20 mouse cellular contexts compared by ENCODE assay signal in the genomic region with DNA sequence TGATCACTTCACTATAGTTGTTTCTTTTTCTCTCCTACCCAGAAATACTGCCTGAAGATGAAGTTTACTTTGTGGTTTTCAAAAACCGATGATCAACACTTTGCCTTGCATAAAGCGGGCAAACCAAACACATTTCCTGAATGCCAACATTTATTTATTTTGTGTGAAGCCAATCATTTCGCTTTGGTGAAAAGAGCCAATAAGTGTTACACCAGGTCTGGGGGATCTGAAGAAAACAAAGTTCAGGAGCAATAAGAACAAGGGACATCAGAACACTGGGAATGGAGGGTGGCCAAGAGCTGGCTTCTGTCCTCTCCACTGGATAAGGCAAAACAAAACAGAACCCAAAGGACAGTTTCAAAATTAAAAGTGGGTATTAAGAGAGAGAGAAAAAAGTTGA. TPM values are rescaled to one million over a fixed set of nuclear protein-coding genes. Genes with fewer than 3 reads are reported as not detected.
DNase-seq lines count a peak whose midpoint lies in the region; ATAC-seq and TF ChIP-seq lines count a peak whose summit lies in the region.
"Had no signal": no experiment of that assay in that cellular context is flagged by ENCODE, and none has a peak within 500 bp of the region (broad histone marks: within the 10 kb centered on the region; RNA-seq: fewer than 3 reads in every experiment).

No protein-coding gene starts in this region.

- ATAC-seq in cerebellum, adult (ENCODE audit: insufficient number of reproducible peaks, low FRiP score, low TSS enrichment), result no peak
- ATAC-seq in forebrain, embryonic 14.5 days, result no peak
- no peak for ATAC-seq in hindbrain, postnatal 0 days
- ATAC-seq in neural tube, embryonic 12.5 days (ENCODE audit: low FRiP score, low read depth), result no peak
- ATAC-seq in megakaryocyte, adult 5-6 weeks (ENCODE audit: poor library complexity, severe bottlenecking), result no peak

- 6% methylated on average over 3 of the region's 3 CpGs for WGBS in forebrain, embryonic 14.5 days
- 16% methylated on average over 3 of the region's 3 CpGs for WGBS in hindbrain, postnatal 0 days
- WGBS in neural tube, embryonic 12.5 days, result 3% methylated on average over 3 of the region's 3 CpGs

- peak overlapping the region; percentile 89 for H3K4me3 ChIP-seq in forebrain, embryonic 14.5 days (ENCODE audit: low read depth, low read length)
- H3K4me3 ChIP-seq in hindbrain, postnatal 0 days (ENCODE audit: low read length), result peak overlapping the region; percentile 61
- H3K4me3 ChIP-seq in neural tube, embryonic 12.5 days, result peak overlapping the region; percentile 93
- H3K4me3 ChIP-seq: limb, embryonic 15.5 days had no signal

- H3K27me3 ChIP-seq in forebrain, embryonic 14.5 days (replicated peaks; ENCODE audit: control insufficient read depth, insufficient read depth, low read length), result no peaks in the 10 kb centered on the region
- no peaks in the 10 kb centered on the region for H3K27me3 ChIP-seq in hindbrain, postnatal 0 days (ENCODE audit: insufficient read depth, low read length)
- no peaks in the 10 kb centered on the region for H3K27me3 ChIP-seq in neural tube, embryonic 12.5 days (replicated peaks)

- peak overlapping the region; percentile 96 for H3K9ac ChIP-seq in forebrain, embryonic 14.5 days (ENCODE audit: low read length)
- peak overlapping the region; percentile 64 for H3K9ac ChIP-seq in hindbrain, postnatal 0 days (replicated peaks; ENCODE audit: low read length)
- peak overlapping the region; percentile 98 for H3K9ac ChIP-seq in neural tube, embryonic 12.5 days
- H3K9ac ChIP-seq: limb, embryonic 15.5 days; lung, embryonic 14.5 days had no signal

- DNase-seq in cerebellum, postnatal 10 days, result peak; percentile 28 to 43
- DNase-seq in forebrain, embryonic 14.5 days (ENCODE audit: low spot score), result peak; percentile 37
- peak; percentile 7 for DNase-seq in hindbrain, postnatal 0 days (ENCODE audit: low spot score)
- no peak for DNase-seq in liver
- DNase-seq in right cerebral cortex, postnatal 14 days, result no peak
- DNase-seq: adrenal gland, postnatal 14 days; cerebellum, adult 11 months; gastrocnemius, postnatal 10 days; layer of hippocampus, postnatal 36 days; lung, embryonic 14.5 days had no signal

- no peak for TF ChIP-seq CTCF in hindbrain, postnatal 0 days (IDR thresholded peaks at IDR 0.05; ENCODE audit: low read depth)

- H3K36me3 ChIP-seq in forebrain, embryonic 14.5 days (ENCODE audit: control insufficient read depth, insufficient read depth, low read length), result no peaks in the 10 kb centered on the region
- H3K36me3 ChIP-seq in hindbrain, postnatal 0 days (ENCODE audit: insufficient read depth, low read length), result no peaks in the 10 kb centered on the region
- no peaks in the 10 kb centered on the region for H3K36me3 ChIP-seq in neural tube, embryonic 12.5 days
- H3K36me3 ChIP-seq: limb, embryonic 15.5 days had no signal

- H3K9me3 ChIP-seq in forebrain, embryonic 14.5 days (replicated peaks; ENCODE audit: control insufficient read depth, low read length), result no peaks in the 10 kb centered on the region
- H3K9me3 ChIP-seq in hindbrain, postnatal 0 days (ENCODE audit: low read length), result no peaks in the 10 kb centered on the region
- H3K9me3 ChIP-seq in neural tube, embryonic 12.5 days, result no peaks in the 10 kb centered on the region
- H3K9me3 ChIP-seq: limb, embryonic 15.5 days had no signal

- 0 out of 2 replicates have a peak, but pooled peaks cover 3% of the 10 kb centered on the region for H3K4me1 ChIP-seq in forebrain, embryonic 14.5 days (ENCODE audit: control insufficient read depth, insufficient read depth, low read length)
- H3K4me1 ChIP-seq in hindbrain, postnatal 0 days (ENCODE audit: insufficient read depth, low read length), result no peaks in the 10 kb centered on the region
- H3K4me1 ChIP-seq in neural tube, embryonic 12.5 days, result peaks cover 3% of the 10 kb centered on the region; the same call in 1 of the 2 replicates

- peak overlapping the region; percentile 99 for H3K4me2 ChIP-seq in forebrain, embryonic 14.5 days (ENCODE audit: low read length)
- H3K4me2 ChIP-seq in hindbrain, postnatal 0 days (ENCODE audit: low read depth, low read length), result peak overlapping the region; percentile 90
- peak overlapping the region; percentile 93 for H3K4me2 ChIP-seq in neural tube, embryonic 12.5 days (replicated peaks)
- H3K4me2 ChIP-seq: limb, embryonic 15.5 days; lung, embryonic 14.5 days had no signal

- H3K27ac ChIP-seq in forebrain, embryonic 14.5 days (ENCODE audit: low read depth, low read length), result no peak overlapping the region
- 0 out of 2 replicates have a peak overlapping the region, but pooled peaks have one; percentile 20 for H3K27ac ChIP-seq in hindbrain, postnatal 0 days
- no peak overlapping the region for H3K27ac ChIP-seq in neural tube, embryonic 12.5 days
- H3K27ac ChIP-seq: kidney, postnatal 0 days; limb, embryonic 15.5 days; stomach, postnatal 0 days had no signal

RNA-seq across cellular contexts. Expression of a gene that starts 2.4 kb away (rescaled TPM):
- 22.3 and 36.2 TPM in 2 replicates for polyA plus RNA-seq in forebrain, embryonic 14.5 days (2014; fragmentation: Nextera tagmentation; extraction: Ambion mirVana)
- 17.9 and 19.4 TPM in 2 replicates for total RNA-seq in hindbrain, postnatal 0 days (2014; rRNA removed)
- polyA plus RNA-seq in hindbrain, postnatal 0 days (2015; fragmentation: Nextera tagmentation; extraction: Ambion mirVana), result 13.8 and 14.6 TPM in 2 replicates
- polyA plus RNA-seq in neural tube, embryonic 12.5 days (2016; fragmentation: Nextera tagmentation; extraction: Ambion mirVana), result 31.9 and 40.0 TPM in 2 replicates
- not detected in 2 replicates for total RNA-seq in megakaryocyte, adult 5-6 weeks (2015)
- not detected in 2 replicates for total RNA-seq in megakaryocyte, adult 5-6 weeks (2017)
- total RNA-seq: common myeloid progenitor, adult 5-6 weeks; megakaryocyte progenitor cell, adult 5-6 weeks; neutrophil, adult 5-6 weeks had no signal
- polyA plus RNA-seq: kidney, postnatal 0 days; lung, embryonic 14.5 days; small intestine, adult 2 months; stomach, postnatal 0 days had no signal

Comparison
In these comparisons a context has a peak if more than half of its experiments do, and no peak if none do; other contexts are left out.
1. DNase-seq: peak in cerebellum, postnatal 10 days (2 of 2), forebrain, embryonic 14.5 days (single experiment) and hindbrain, postnatal 0 days (single experiment); none in liver (single experiment) and right cerebral cortex, postnatal 14 days (single experiment).
2. Peak in every context shown above with its lines, with median percentiles within 50 percentile points of each other: H3K4me2 ChIP-seq, H3K4me3 ChIP-seq and H3K9ac ChIP-seq.